Mouse (Mus musculus): ENCODE measurements at regions not wholly inside any gene's neighbourhood (a gene's known extent, or its start where the extent isn't known, plus 50 kb on each side); places are given as distances from the start of the nearest gene placed in this dataset.

DNA sequence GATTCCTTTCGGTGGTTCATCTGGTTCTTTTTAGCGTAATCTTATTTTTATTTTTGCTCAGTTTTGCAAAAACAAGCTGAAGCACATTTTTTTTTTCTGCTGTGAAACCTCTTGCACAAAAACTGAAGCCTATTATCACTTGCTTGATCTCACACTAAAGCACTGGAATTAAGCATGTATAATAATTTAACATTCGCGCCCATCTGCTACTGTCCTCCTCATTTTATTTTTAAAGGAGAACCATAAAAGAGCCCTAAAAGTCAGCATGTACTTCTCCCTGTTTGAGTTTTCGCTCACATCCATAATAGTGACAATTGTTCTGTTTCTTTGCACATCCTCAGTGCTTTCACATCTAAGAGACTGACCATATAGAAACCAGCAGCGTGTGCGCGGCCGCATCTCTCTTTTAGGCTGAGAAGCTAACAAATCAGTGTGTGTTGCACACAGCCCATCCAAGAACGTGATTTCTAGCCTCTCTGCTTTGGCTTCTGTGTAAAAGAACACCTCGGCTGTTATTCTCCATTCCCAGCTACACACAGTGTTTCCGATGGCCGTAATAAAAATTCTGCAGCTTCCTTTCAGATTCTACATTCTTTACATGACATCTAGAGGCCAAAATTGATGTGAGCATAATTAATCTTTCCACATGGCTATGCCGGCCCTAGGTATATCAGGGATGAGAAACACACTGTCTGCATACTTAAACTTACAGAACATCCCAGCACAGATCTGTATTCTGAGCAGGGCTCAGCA lies 567.5 kb downstream of the Gbe1 start:
- POLR2A ChIA-PET: no interaction called here
- CTCF ChIA-PET: interaction anchor here in 1 of 4 experiments (0.6 kb wide), 1 partner anchor 236 kb away, joined by 3 read pairs; no protein-coding TSS in a partner anchor

DNA sequence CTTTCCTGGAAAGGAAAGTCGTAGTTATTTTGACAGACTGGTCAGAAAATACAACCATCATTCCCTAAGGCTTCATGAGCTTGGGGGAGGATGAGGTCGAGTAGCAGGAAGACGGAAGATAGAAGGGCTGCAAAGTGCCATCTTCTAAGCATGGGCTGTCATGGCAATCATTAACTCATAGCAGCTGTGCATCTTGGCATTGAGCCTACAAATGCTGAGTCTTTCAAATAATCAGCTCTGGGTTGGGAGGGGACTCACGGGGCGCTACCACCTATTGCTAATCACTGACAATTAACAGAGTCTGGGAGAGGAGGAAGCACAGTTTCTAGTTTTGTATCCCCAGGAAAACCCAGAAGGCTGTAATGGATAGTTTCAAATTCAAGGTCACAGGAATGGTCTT lies 586.3 kb downstream of the Gbe1 start:
- POLR2A ChIA-PET: interaction anchor here in 2 of 4 experiments (0.7 to 1.5 kb wide), 3 partner anchors 11 to 158 kb away, joined by 3 to 4 read pairs (median 3); no protein-coding TSS in a partner anchor
- CTCF ChIA-PET: no interaction called here

DNA sequence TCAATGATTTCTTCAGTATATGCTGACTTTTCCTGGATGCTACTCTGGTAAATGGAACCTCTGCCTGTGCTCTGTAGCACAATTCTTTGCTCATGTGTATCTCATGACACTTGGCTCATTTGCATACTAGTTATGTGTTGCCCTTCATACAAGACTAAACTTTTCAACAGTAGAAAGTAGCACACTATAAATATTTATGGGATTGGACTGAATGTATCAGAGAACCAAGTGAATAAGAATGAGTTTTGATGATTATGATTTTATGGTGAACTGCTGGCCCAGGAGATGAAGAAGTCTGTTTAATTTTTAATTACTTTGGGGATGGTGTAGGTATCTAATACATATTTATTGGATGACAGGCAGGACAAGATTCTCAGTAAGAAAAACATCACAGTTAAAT lies 606.3 kb downstream of the Gbe1 start:
- CTCF ChIA-PET: no interaction called here

DNA sequence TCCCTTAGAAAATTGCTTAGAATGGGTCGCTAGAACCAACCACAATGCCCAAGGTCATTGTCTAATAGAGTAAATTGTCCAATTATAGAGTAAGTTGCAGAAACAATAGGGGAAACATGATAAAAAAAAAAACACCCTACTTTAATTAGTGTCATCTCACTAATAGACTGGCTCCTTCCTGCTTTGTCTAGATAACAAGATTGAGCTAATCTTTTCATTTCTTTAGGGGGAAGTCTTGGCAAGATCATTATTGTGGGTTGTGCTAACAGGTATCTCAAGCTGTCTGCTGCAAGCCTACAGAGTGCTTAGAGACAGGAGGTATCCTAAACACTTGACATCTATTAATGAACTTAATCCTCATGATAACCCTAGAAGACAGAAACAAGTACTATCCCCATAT lies 615.9 kb downstream of the Gbe1 start:
- ChIA-PET POLR2A (no interaction called here), CTCF (no interaction called here)

More for the DNA sequence above, 606.3 kb downstream of the Gbe1 start:
- POLR2A ChIA-PET: no interaction called here

DNA sequence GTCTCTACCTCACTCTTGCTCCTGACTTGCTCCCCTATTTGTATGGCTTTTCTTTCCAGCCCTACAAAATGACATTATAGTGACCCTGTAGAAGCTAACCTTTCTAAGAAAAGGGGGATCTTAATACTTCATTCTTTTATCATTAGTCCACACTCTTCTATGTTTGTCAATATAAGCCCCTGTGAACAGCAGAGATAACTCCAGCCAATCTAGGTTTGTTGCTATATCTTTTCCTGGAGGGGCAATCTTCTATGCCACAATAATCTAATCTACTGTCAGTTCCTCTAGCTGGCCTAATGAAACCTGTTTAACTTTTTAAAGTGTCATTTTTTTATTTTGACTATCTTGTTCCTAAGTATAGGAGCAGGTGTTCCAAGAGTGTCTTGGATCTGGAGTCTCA lies 622.2 kb downstream of the Gbe1 start:
- POLR2A ChIA-PET: no interaction called here
- CTCF ChIA-PET: no interaction called here

DNA sequence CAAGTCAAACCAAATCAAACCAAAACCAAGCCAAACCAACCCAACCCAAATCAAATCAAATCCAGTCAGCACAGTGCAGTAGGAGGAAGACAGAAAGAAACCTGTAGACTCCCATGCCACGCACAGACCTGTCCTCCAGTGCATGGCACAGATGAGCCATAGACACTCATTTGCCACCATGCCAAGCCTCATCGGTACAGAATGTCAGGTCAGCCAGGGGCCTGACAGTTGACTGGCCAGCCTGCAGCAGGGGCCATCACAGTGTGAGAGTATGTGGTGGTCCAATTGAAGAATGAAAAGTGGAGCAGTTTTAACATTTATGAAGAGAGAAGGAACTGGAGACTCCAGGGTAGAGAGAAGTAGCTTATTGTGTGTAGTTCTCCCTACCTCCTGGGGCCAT lies 639.2 kb downstream of the Gbe1 start:
- CTCF ChIA-PET: no interaction called here
- POLR2A ChIA-PET: no interaction called here
